Mouse (Mus musculus) CD4-positive, CD25-positive, alpha-beta regulatory T cell, adult 2 months (primary cell): ENCODE data around the gene Pde6h.

Experiments used
- DNase-seq: peaks from one replicate; pipeline ENCODE4 v3.0.0-alpha.2; 2012; ENCODE audit warnings: low read depth, low spot score

The Pde6h gene

GRCm38 (mm10) chr6:136912751-136913265 is 10.8 kb upstream of the Pde6h start:
- DNase-seq = no peak

GRCm38 (mm10) chr6:136913384-136914126 is 10.1 kb upstream of the Pde6h start:
- DNase-seq = no peak

GRCm38 (mm10) chr6:136914234-136914633 is 9.4 kb upstream of the Pde6h start:
- no peak for DNase-seq

- DNase-seq = no peak
Observed at GRCm38 (mm10) chr6:136915721-136916395, 7.8 kb upstream of the Pde6h start.

- DNase-seq = no peak
Observed at GRCm38 (mm10) chr6:136917885-136918284, 5.7 kb upstream of the Pde6h start.

- DNase-seq = peak; percentile 84
Observed at GRCm38 (mm10) chr6:136920320-136921257, 3.0 kb upstream of the Pde6h start.

- DNase-seq = no peak
Observed at GRCm38 (mm10) chr6:136921601-136922000, 2.0 kb upstream of the Pde6h start.

GRCm38 (mm10) chr6:136922080-136922479 is 1.6 kb upstream of the Pde6h start, which contains the start of gene Erp27:
Gene Erp27 (minus strand): TSS chr6:136922180.
- DNase-seq = no peak

GRCm38 (mm10) chr6:136922871-136923270 is 761 bp upstream of the Pde6h start:
- DNase-seq = no peak

GRCm38 (mm10) chr6:136925049-136925448 is 1.4 kb downstream of the Pde6h start:
- no peak for DNase-seq

GRCm38 (mm10) chr6:136927626-136928025 is 4.0 kb downstream of the Pde6h start:
- DNase-seq = no peak

GRCm38 (mm10) chr6:136930677-136931076 is 7.0 kb downstream of the Pde6h start:
- DNase-seq = peak; percentile 92

GRCm38 (mm10) chr6:136931246-136931645 is 7.6 kb downstream of the Pde6h start:
- peak; percentile 40 for DNase-seq

- DNase-seq = no peak
Observed at GRCm38 (mm10) chr6:136934068-136934467, 10.4 kb downstream of the Pde6h start.

- DNase-seq = peak; percentile 63
Observed at GRCm38 (mm10) chr6:136935233-136935632, 11.6 kb downstream of the Pde6h start.

- DNase-seq = no peak
Observed at GRCm38 (mm10) chr6:136936361-136936760, 12.7 kb downstream of the Pde6h start.

GRCm38 (mm10) chr6:136937117-136937516 is 13.5 kb downstream of the Pde6h start:
- DNase-seq = no peak

GRCm38 (mm10) chr6:136938331-136939126 is 14.9 kb downstream of the Pde6h start:
- DNase-seq = peak; percentile 80

- DNase-seq = peak; percentile 49
Observed at GRCm38 (mm10) chr6:136939326-136940187, 15.9 kb downstream of the Pde6h start.
